Mouse (Mus musculus): ENCODE measurements at regions not wholly inside any gene's neighbourhood (a gene's known extent, or its start where the extent isn't known, plus 50 kb on each side); places are given as distances from the start of the nearest gene placed in this dataset.

DNA sequence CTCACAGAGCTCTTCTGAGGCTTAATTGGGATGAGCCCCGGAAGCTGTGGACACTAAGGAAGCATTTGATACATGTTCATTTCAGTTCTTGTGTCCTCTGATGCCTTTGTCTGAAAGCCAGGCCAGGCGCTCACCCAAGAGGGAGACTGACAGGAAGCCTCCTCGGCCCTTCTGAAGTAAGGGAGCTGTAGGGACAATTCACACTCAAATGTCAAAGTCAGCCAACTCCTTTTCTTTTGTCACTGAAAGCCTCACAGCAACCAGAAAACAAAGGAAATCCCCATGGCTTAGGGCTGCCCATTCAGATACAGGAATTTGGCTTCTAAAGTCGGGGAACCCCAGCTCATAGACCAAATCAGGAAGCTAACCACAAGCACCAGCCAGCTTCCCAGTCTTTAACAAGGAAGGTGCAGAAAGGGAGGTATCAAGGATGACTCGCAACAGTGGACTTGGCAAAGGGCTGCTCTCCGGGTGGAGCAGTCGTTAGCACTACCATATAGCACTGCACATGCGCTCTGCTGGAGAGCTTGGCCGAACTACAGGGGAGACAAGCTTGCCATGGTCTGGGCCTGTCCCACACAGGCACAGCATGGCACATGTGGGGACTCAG, 66.0 kb upstream of the Vash1 start:
- H3K9me3 ChIP-seq (replicated peaks; ENCODE audit: control insufficient read depth, low read length), result no peaks in the 10 kb centered on the region
- no peaks in the 10 kb centered on the region for H3K36me3 ChIP-seq (replicated peaks; ENCODE audit: control insufficient read depth, insufficient read depth, low read depth, low read length)
- H3K27ac ChIP-seq (replicated peaks; ENCODE audit: low read depth, low read length), result no peak overlapping the region
- H3K4me3 ChIP-seq (ENCODE audit: low read depth, low read length), result no peak overlapping the region
- 63% methylated on average over 9 of the region's 9 CpGs for WGBS
- H3K4me1 ChIP-seq (ENCODE audit: control insufficient read depth, insufficient read depth, low read length), result no peaks in the 10 kb centered on the region; the same call in 1 of the 2 replicates
- H3K27me3 ChIP-seq (ENCODE audit: control insufficient read depth, insufficient read depth, low read length), result no peaks in the 10 kb centered on the region
- DNase-seq (ENCODE audit: low spot score) (no peak), ATAC-seq (replicated peaks; ENCODE audit: insufficient number of reproducible peaks, low FRiP score, low TSS enrichment, low read depth) (no peak)
- no peak overlapping the region for H3K4me2 ChIP-seq (ENCODE audit: low read depth, low read length)
- H3K9ac ChIP-seq (replicated peaks; ENCODE audit: low read length), result no peak overlapping the region

DNA sequence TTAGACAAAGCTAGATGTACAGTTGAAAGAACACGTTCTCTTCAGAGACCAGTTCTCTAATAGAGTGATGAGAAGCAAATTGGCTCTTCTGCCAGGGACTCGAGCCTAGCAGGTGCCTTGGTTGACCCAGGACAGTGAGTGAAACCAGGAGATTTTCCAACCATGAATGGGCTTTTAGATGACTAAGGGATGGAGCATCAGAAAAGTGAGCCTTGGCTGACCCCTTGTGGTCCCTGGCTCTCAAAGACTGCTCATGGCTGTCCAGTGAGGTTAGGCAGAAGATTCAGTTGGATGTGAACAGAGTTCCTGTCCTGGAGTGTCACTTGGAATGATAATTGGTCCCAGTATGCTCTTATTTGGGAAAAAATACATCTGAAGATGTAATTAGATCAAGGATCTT, 64.3 kb upstream of the Vash1 start:
- no peaks in the 10 kb centered on the region for H3K27me3 ChIP-seq (ENCODE audit: control insufficient read depth, insufficient read depth, low read length)
- H3K36me3 ChIP-seq (replicated peaks; ENCODE audit: control insufficient read depth, insufficient read depth, low read depth, low read length), result no peaks in the 10 kb centered on the region
- no peaks in the 10 kb centered on the region; the same call in 1 of the 2 replicates for H3K4me1 ChIP-seq (ENCODE audit: control insufficient read depth, insufficient read depth, low read length)
- DNase-seq (ENCODE audit: low spot score), result peak; percentile 60
- no peak overlapping the region for H3K4me2 ChIP-seq (ENCODE audit: low read depth, low read length)
- H3K4me3 ChIP-seq (ENCODE audit: low read depth, low read length), result no peak overlapping the region
- no peak for ATAC-seq (replicated peaks; ENCODE audit: insufficient number of reproducible peaks, low FRiP score, low TSS enrichment, low read depth)
- 42% methylated on average over 2 of the region's 2 CpGs for WGBS
- no peak overlapping the region for H3K27ac ChIP-seq (replicated peaks; ENCODE audit: low read depth, low read length)
- H3K9ac ChIP-seq (replicated peaks; ENCODE audit: low read length), result no peak overlapping the region
- H3K9me3 ChIP-seq (replicated peaks; ENCODE audit: control insufficient read depth, low read length), result no peaks in the 10 kb centered on the region

DNA sequence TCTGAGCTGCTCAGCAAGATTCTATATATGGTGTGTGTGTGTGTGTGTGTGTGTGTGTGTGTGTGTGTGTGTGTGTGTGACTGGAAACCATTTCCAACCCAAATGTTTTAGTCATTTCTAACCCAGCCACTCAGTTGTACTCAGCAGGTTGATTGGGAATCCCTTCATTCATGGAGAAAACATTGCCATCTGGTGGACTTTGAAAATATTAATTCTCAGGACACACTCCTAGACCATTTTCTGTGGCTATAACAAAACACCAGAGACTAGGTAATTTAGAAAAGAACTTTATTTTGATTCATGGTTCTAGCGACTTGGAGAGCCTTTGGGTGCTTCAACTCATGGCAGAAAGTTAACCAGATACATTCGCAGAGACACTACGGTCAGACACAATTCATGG, 62.2 kb upstream of the Vash1 start:
- Histone ChIP-seq H3K9ac (replicated peaks; ENCODE audit: low read length) (no peak overlapping the region), H3K4me1 (ENCODE audit: control insufficient read depth, insufficient read depth, low read length) (no peaks in the 10 kb centered on the region; the same call in 1 of the 2 replicates), H3K27me3 (ENCODE audit: control insufficient read depth, insufficient read depth, low read length) (no peaks in the 10 kb centered on the region), H3K4me3 (ENCODE audit: low read depth, low read length) (no peak overlapping the region), H3K9me3 (replicated peaks; ENCODE audit: control insufficient read depth, low read length) (no peaks in the 10 kb centered on the region), H3K4me2 (ENCODE audit: low read depth, low read length) (no peak overlapping the region), H3K36me3 (replicated peaks; ENCODE audit: control insufficient read depth, insufficient read depth, low read depth, low read length) (no peaks in the 10 kb centered on the region), H3K27ac (replicated peaks; ENCODE audit: low read depth, low read length) (no peak overlapping the region)
- DNase-seq (ENCODE audit: low spot score) (peak; percentile 21), ATAC-seq (replicated peaks; ENCODE audit: insufficient number of reproducible peaks, low FRiP score, low TSS enrichment, low read depth) (no peak)
- 82% methylated on average over 3 of the region's 3 CpGs for WGBS

DNA sequence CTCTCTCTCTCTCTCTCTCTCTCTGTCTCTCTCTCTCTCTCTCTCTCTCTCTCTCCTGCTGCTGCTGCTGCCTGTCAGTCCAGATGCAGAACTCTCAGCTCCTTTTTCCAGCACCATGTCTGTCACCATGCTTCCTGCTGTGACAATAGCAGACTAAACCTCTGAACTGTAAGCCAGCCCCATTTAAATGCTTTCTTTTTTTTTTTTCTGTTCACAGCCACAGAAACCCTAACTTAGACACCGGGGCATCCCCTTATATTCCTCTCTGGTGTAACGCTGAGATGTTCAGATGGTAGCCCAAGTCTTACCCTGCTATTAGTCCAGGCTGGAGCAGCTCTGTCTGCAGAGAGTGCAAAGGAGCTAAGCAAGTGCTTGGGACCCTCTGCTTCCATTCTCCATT, 54.3 kb upstream of the Vash1 start:
- Histone ChIP-seq H3K27me3 (ENCODE audit: control insufficient read depth, insufficient read depth, low read length) (no peaks in the 10 kb centered on the region), H3K4me1 (ENCODE audit: control insufficient read depth, insufficient read depth, low read length) (no peaks in the 10 kb centered on the region), H3K4me2 (ENCODE audit: low read depth, low read length) (no peak overlapping the region), H3K4me3 (ENCODE audit: low read depth, low read length) (no peak overlapping the region), H3K9ac (replicated peaks; ENCODE audit: low read length) (no peak overlapping the region), H3K9me3 (replicated peaks; ENCODE audit: control insufficient read depth, low read length) (no peaks in the 10 kb centered on the region), H3K36me3 (replicated peaks; ENCODE audit: control insufficient read depth, insufficient read depth, low read depth, low read length) (no peaks in the 10 kb centered on the region), H3K27ac (replicated peaks; ENCODE audit: low read depth, low read length) (no peak overlapping the region)
- 65% methylated on average over 2 of the region's 2 CpGs for WGBS
- ATAC-seq (replicated peaks; ENCODE audit: insufficient number of reproducible peaks, low FRiP score, low TSS enrichment, low read depth), result no peak
- no peak for DNase-seq (ENCODE audit: low spot score)

DNA sequence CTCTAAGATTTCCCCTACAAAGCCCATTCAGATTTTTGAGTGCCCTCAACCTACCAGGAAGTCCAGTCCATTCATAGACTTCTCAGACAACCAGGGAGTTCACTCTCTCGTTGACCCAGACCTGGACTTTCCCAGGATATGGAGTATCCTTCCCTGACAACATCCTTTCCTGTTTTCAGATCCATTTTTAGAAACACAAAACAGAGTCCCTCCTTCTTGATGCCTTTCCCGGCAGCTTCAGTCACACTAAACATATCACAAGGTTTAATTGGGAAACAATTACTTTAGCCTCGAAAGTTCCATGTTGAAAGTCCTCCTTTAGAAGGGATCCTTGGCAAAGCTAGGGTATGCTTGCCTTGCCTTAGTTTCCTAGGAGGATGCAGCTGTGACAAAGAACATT, 51.8 kb upstream of the Vash1 start:
- Histone ChIP-seq H3K27me3 (ENCODE audit: control insufficient read depth, insufficient read depth, low read length) (no peaks in the 10 kb centered on the region), H3K9me3 (replicated peaks; ENCODE audit: control insufficient read depth, low read length) (no peaks in the 10 kb centered on the region), H3K4me1 (ENCODE audit: control insufficient read depth, insufficient read depth, low read length) (no peaks in the 10 kb centered on the region), H3K27ac (replicated peaks; ENCODE audit: low read depth, low read length) (no peak overlapping the region), H3K9ac (replicated peaks; ENCODE audit: low read length) (no peak overlapping the region), H3K4me2 (ENCODE audit: low read depth, low read length) (no peak overlapping the region), H3K4me3 (ENCODE audit: low read depth, low read length) (no peak overlapping the region), H3K36me3 (replicated peaks; ENCODE audit: control insufficient read depth, insufficient read depth, low read depth, low read length) (no peaks in the 10 kb centered on the region)
- ATAC-seq (replicated peaks; ENCODE audit: insufficient number of reproducible peaks, low FRiP score, low TSS enrichment, low read depth) (no peak), DNase-seq (ENCODE audit: low spot score) (no peak)
- WGBS, result 52% methylated on average over 3 of the region's 3 CpGs

DNA sequence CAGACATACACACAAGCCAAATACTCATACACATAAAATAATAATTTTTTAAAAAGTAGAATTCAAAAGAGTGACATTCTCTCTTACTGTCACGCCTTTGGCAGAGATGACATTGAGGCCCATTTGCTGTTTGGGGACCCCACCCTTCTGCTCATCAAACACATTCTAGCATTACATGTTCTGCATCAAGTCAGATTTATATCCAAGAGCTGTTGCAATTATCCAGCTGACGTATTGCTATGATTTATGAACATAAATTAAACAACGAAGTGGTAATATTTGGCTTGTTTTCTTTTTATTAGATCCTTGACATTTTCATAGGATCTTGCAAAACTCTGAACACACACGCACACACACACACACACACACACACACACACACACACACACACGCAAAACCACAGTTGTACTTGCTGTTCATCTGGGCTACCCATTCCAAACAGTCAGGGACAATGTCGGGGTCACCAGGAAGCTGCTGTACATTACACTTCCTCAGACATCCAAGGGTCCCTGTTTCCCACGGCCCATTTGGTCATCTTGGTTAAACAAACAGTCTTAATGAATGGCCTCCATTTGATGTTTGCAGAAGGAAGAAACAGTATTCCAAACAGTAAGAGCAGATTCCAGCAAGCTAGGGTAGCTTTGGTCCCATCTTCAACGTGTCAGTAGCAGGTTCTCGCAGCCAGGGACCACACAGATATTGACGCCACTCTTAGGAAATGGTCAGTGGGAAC, 50.3 kb upstream of the Vash1 start:
- Histone ChIP-seq H3K9me3 (replicated peaks; ENCODE audit: control insufficient read depth, low read length) (no peaks in the 10 kb centered on the region), H3K4me2 (ENCODE audit: low read depth, low read length) (no peak overlapping the region), H3K9ac (replicated peaks; ENCODE audit: low read length) (no peak overlapping the region), H3K27ac (replicated peaks; ENCODE audit: low read depth, low read length) (no peak overlapping the region), H3K36me3 (replicated peaks; ENCODE audit: control insufficient read depth, insufficient read depth, low read depth, low read length) (no peaks in the 10 kb centered on the region), H3K4me1 (ENCODE audit: control insufficient read depth, insufficient read depth, low read length) (no peaks in the 10 kb centered on the region), H3K27me3 (ENCODE audit: control insufficient read depth, insufficient read depth, low read length) (no peaks in the 10 kb centered on the region), H3K4me3 (ENCODE audit: low read depth, low read length) (no peak overlapping the region)
- 79% methylated on average over 10 of the region's 10 CpGs for WGBS
- ATAC-seq (replicated peaks; ENCODE audit: insufficient number of reproducible peaks, low FRiP score, low TSS enrichment, low read depth) (no peak), DNase-seq (ENCODE audit: low spot score) (no peak)

All from embryonic facial prominence, embryonic 11.5 days (tissue).